Mouse (Mus musculus) liver, adult 2 months (tissue): ENCODE measurements around the gene Lhfpl3.

Source experiments
- CTCF ChIP-seq: fragments of 200-500 bp; IDR thresholded peaks from 2 replicates; pipeline ENCODE4 v1.5.1; 2011; ENCODE audit warnings: low read depth, low read length, control low read depth
- POLR2A ChIP-seq: fragments of 200-500 bp; IDR thresholded peaks from 2 replicates; pipeline ENCODE4 v1.6.1; 2011; ENCODE audit warnings: low read length, control low read depth; ENCODE audit not compliant: insufficient read depth; ENCODE audit errors: extremely low read depth

GRCm38 (mm10) chr5:23114249-23114648, 368.4 kb downstream of the Lhfpl3 start:
- no peak for TF ChIP-seq POLR2A
- TF ChIP-seq CTCF, result no peak
